Mouse (Mus musculus): ENCODE results near the gene Slc39a11. TPM values are rescaled to one million over a fixed set of nuclear protein-coding genes. Genes with fewer than 3 reads are reported as not detected.

Slc39a11 gene
- total RNA-seq, 2 experiments from 2014 or later: 3.6 TPM

DNA sequence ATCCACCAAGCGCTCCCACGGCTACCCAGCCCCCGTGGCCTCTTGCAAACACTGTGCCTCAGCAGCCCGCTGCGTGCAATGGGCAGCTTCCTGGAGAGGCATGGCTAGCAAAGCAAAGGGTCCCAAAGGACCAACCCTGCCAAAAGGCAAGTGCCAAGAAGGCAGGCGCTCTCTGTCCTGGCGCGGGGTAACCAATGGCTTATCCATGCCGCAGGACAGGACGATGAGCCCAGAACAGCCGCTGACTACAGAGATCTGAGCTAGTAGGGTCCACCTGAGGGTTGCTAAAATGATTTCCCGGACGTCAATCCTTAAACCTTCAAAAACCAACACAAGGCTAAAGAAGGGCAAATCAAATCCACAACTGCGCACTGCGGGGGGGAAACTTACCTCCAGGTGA lies 449.0 kb downstream of the Slc39a11 start:
- intact Hi-C loops (cut with DNase I; ENCODE audit: low total_unique reads): no loop called here
- no peak for DNase-seq

DNA sequence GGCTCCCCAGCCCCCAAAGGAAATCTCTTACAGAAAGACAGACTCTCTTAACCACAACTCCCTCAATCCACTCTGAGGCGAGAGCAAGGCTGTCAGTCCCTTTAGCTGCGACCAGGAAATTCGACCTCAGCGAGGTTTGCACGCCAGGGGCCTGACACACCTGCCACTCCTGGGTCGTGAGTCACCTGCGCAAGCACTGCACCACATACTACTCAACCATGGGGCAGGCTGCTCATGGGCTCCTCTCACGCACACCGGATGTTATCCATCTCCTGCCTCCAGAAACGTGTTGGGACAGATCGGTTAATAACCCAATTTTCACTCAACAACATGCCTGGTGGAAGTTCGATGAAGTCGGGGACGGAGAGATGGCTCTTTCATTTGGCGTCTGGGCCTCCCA lies 451.3 kb downstream of the Slc39a11 start:
- no peak for DNase-seq
- intact Hi-C loops (cut with DNase I; ENCODE audit: low total_unique reads): no loop called here

DNA sequence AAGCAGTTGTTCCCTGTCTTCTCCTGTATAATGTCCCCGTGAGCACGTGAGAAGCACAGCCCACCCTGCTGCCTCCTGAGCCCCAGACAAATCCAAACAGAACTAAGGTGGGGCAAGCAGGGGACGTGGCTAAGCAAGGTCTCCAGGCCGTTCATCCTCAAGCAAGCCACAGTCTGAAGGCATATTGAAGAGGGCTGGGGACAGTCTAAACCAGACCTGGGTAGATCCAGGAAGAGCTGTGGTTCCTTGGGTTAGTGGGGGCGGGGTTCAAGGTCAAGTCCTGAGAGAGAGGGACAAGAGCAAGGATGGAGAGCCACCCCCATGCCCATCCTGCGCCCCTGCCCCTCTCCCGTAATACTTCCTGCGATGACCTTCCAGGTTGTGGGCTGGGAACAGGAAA lies 452.3 kb downstream of the Slc39a11 start:
- no peak for DNase-seq
- intact Hi-C loops (cut with DNase I; ENCODE audit: low total_unique reads): no loop called here

DNA sequence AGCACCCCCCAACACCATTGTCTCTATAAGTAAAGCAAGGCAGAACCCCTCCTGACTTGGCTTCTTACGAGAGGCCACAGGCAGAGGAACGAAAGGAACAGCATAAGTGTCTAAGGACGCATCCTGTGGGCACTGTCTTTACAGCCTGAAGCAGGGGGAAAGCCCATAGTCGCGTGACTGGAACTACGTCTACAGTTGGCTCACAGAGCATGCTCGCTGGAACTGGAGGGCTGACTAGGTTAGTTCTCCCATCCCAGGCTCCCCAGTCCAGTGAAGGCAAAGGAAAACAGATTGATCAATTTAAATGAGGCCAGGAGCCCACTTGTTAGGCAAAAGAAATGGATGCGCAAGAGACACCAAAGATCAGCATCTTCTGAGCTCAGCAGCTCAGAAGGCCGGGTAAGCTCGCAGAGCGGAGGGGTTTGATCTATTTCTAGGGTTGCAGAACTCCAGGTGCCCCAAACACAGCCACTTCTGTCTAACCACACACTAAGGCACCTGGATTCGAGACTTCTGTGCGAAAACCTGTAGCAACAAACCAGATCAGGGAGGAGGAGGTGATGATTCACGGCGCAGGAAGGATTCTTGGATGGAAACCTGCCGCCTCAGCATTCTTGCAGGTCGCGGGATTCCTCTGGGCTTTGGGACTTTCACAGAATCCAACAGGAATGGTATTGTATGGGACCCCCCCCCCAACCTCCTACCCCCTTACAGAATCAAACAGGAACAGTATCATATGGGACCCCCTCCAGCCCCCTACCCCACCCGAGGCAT lies 453.5 kb downstream of the Slc39a11 start:
- DNase-seq: no peak
- intact Hi-C loops (cut with DNase I; ENCODE audit: low total_unique reads): no loop called here

Other genes with a start within 250 kb of the Slc39a11 start
- gene Sstr2, start 30.7 kb downstream of the Slc39a11 start, total RNA-seq (2021): not detected
- 10 to 100 TPM; 21.2 to 22.9 TPM for gene Cog1, start 910 bp downstream of the Slc39a11 start, total RNA-seq (2021)
- gene Fam104a, start 34.1 kb upstream of the Slc39a11 start, total RNA-seq (2021): 10 to 100 TPM; 28.4 to 31.3 TPM
- 1 to 10 TPM; 5.0 to 7.5 TPM for gene D11Wsu47e, start 34.3 kb upstream of the Slc39a11 start, total RNA-seq (2021)
- gene Cpsf4l, start 59.9 kb upstream of the Slc39a11 start, total RNA-seq (2021): not detected
- 10 to 100 TPM; 15.7 to 16.2 TPM for gene Cdc42ep4, start 101.8 kb upstream of the Slc39a11 start, total RNA-seq (2021)